Mouse (Mus musculus) kidney, postnatal 25 days (tissue): ENCODE results near the gene Olfr1019.

Source experiments
- DNase-seq, 2 experiments: peaks; one replicate each; pipeline ENCODE4 v3.0.0; 2021; ENCODE audit warnings: mixed read lengths in 2 of 2

The Olfr1019 gene

DNA sequence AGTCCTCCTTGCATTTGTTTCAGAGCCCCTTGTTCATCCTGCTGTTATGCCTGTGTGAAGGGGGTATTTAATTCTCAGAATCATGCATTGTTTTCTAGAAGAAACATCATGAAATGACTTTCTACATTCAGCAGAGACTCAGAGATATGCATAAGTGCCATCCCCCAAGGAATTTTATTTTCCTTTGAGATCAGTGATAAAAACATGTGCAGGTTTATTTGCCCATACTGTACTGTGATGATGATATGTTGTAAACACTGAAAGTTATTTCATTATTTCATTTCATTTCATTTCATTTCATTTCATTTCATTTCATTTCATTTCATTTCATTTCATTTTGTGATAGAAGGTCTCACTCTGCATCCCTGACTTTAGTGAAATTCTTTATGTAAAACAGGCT is at the start of gene Olfr1019:
TSS of gene Olfr1019 (minus strand) at position 101 of the 400 bp plus-strand sequence.
- DNase-seq = no peak

DNA sequence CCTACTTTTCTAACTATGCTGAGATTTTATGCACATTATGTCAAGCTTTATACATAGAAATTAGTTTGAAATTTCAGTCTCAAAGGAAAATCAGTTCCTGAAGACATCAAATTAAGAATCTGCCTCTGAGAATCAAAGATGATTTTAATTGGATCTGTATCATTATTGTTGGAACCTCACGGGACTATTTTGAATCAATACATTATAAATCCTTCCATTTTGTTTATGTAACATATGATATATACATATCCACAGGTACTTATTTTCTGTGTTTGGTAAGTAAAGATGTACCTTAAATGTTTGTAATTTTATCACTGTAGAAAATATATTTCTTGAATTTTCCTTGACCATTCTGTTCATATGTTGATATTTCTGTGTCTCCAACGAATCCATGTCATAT is 40.1 kb upstream of the Olfr1019 start, which contains the start of gene Olfr1023:
TSS of gene Olfr1023 (plus strand) at position 301 of the 400 bp plus-strand sequence.
- no peak for DNase-seq

DNA sequence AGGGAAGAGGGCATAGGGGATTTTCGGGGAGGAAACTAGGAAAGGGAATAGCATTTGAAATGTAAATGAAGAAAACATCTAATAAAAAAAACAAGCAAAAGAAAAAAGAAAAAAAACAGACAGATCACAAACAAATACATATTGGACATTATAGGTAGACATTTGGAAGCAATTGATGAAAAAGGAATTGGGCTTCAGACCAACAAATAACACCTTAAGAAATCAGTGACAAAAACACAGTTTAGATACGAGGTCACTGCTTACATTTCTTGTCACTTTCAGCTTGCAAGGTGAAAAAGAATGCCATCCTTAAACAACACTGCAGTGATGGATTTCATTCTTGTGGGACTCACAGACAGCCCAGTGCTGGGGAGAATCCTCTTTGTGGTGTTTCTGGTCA is 23.0 kb upstream of the Olfr1019 start, which contains the start of gene Olfr1022:
TSS of gene Olfr1022 (plus strand) at position 301 of the 400 bp plus-strand sequence.
- no peak for DNase-seq

DNA sequence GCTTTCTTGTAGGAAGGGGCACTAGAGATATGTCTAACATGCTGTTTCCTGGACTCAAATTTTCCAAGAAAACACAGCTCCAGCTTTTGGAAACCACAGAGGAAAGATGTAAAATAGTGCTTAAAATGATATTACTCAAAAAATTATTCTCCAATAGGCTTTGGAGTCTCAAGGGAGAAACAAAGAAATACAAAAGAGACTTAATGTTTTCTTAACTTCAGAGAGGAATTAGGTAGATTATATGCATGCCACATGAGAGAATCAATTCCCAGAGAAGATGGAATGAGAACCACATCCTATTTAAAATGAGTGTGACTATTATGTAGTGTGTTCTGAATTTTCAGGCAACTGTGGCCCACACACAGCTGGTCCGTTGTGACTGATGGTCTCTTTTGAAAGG is 1.4 kb upstream of the Olfr1019 start, which contains the start of gene Olfr1020:
TSS of gene Olfr1020 (plus strand) at position 301 of the 400 bp plus-strand sequence.
- no peak for DNase-seq

DNA sequence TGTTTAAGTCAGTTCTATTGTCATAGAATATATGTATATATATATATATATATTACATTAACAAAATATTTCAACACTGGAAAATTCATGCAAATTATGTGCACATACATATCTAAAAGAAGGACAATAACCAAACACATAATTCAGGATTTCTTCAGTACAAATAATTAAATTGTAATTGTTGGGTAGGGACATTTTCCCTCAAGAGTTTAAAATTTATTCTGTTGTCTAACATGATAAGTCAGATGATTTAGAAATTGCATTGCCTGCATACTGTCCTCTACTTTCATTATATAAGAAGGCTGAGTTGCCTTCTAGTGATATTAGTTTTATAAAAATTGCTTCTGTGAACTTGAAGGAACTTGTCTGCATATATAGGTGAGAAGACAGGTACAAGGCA is 27.1 kb downstream of the Olfr1019 start, which contains the start of gene Olfr1018:
TSS of gene Olfr1018 (plus strand) at position 301 of the 400 bp plus-strand sequence.
- DNase-seq = no peak

DNA sequence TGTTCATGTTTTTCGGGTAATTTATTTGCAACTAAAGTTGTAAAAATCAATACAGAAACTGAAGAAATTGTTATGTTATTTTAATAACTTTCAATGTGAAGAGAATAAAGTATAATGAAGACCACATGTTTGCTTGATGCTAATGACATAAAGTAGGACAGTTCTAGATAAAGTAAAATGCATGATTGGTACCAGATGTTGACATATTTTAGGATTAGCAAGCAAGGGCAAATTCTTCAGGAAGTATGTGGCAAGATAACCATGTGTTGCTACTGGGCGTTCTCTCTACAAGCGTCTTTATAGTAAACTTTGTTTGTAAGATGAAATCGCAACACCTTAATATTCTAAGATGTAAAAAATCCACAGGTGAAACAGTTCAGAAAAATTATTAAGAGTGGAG is 40.8 kb downstream of the Olfr1019 start:
- DNase-seq = no peak

- no peak for DNase-seq
Measured at GRCm38 (mm10) chr2:85802444-85802843, 42.8 kb downstream of the Olfr1019 start, which contains the start of gene Olfr1016. TSS of gene Olfr1016 (minus strand) at chr2:85802544.

GRCm38 (mm10) chr2:85792331-85792730 is 53.0 kb downstream of the Olfr1019 start:
- DNase-seq = no peak
